Mouse (Mus musculus): ENCODE results near the gene Stn1.
A peak's percentile ranks its signal among the peaks of the same experiment; 100 is the strongest.

Stn1 gene

GRCm38 (mm10) chr19:47473453-47473852 is 63.9 kb downstream of the Stn1 start:
- DNase-seq (ENCODE audit: low read depth, low spot score), result no peak

DNA sequence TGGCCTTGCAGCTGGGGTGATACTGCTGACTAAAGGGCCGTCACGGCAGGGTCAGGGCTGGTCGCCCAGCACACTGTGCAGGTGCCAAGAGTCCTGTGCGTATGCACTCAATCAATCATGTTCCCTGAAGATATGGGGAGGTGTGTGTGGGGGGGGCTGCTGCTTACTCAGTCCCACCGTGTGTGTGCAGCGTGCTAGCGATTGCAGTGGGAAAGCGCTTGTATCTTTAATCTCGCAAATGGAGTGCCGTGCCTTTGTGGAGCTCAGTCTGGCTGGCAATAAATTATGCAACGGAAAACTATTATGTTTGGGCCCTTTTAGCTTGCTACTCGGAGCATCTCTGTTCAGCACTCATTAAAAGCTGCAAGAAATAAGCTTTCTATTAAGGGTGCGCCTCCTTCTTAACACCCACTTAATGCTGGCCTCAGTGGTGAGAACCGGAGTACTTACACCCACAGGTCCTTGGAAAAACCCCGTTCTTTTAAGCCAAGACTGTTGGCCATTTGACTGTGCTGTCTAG is 64.4 kb downstream of the Stn1 start:
- no peak for DNase-seq (ENCODE audit: low read depth, low spot score)

DNA sequence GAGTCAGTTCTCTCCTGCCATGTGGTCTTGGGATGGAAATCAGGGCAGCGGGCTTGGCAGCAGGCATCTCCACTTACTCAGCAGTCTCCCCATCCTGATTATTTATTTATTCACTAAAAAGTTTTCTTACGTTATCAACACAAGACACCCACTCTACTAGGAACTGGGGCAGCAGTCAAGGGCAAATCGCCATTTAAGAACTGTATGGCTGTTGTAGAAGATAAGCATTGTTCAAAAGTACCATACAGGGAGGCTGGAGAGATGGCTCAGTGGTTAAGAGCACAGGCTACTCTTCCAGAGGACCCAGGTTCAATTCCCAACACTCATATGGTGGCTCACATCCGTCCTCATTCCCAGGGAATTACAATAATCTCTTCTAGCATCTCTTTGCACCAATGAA is 65.5 kb downstream of the Stn1 start:
- DNase-seq (ENCODE audit: low read depth, low spot score), result no peak

GRCm38 (mm10) chr19:47468750-47469149 is 68.6 kb downstream of the Stn1 start:
- DNase-seq (ENCODE audit: low read depth, low spot score), result no peak

- no peak for DNase-seq (ENCODE audit: low read depth, low spot score)
Measured at GRCm38 (mm10) chr19:47466775-47467174, 70.5 kb downstream of the Stn1 start.

DNA sequence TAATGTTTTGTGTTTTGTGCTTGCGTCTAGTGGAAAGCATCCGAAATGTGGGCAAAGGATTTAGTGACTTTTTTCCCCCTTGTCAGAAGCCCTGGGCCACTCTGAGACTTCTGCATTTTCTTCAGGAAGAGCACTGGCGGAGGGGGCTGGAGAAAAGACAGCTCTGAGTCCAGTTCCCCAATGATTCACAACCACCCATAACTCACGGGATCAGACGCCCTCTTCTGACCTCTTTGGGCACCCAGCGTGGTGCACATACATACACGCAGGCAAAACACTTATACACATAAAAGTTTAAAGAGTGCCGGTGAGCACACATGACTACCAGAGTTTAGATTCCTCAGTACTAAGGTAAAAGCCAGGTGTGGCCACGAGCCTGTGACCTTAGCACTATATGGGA is 71.8 kb downstream of the Stn1 start:
- no peak for DNase-seq (ENCODE audit: low read depth, low spot score)

DNA sequence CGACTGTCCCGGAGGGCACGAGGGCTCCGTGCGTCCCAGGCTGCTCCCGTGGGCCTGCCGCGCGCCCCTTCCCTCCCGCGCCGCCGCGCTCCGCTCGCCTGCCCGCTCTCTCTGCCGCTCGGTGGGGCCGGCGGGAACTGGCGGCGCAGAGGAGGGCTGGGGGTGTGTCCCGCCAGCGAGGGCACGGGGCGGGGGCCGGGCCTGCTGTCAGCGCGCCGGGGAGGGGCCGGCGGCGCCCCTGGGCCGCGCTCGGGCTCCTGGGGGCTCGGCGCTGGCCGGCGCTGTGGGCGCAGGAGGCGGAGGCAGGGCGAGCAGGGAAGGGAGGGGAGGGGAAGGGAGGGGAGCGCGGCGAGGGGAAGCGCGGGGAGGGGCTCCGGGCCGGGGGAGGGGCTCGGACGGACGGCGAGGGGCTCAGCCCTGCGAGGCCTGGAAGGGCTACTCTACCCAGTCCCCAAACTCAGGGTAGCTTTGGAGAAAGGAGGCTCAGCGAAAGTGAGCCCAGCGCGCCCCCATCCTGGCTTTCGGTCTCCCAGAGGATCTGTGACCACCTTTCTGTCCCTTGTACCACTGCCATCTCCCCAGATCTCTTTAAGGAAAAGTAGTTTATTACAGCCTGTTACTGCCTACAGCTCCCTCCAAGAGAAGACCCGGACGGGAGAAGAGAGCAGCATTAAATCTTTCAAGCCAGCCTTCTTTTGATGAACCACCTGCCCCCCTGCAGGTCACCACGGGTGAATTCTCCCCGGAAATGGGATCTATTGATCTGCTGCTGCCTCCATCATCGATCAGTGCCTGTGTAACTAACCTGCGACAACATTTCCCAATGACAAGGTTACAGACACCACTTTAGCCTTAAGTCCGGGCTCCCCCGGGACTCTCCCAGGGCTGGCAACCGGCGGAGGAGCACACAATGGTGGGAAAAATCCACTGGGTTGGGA is 72.7 kb downstream of the Stn1 start, which contains the start of gene Sh3pxd2a:
Sh3pxd2a (minus strand) TSS at position 98 of the 938 bp plus-strand sequence.
- peak; percentile 86 for DNase-seq (ENCODE audit: low read depth, low spot score)

- peak; percentile 73 for DNase-seq (ENCODE audit: low read depth, low spot score)
Measured at GRCm38 (mm10) chr19:47463636-47464303, 73.5 kb downstream of the Stn1 start.

DNA sequence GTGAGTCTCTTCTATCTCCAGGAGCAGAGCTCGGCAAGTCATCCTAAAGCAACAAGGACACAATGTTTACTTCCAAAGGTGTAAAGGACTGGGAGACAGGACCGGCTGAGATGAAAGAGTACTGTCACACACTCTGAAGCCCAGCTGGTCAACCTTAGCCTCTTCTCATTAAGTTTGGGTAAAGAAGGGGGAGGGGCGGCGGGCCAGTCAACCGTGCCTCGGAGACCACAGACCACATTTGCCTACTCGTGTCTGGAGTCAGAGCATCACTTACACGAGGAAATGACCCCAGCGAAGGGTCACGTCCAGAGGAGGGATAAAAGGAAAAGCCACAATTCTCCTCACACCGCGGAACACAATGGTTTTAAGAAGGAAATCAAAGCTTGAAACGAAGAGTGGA is 74.1 kb downstream of the Stn1 start:
- DNase-seq (ENCODE audit: low read depth, low spot score), result peak; percentile 53

DNA sequence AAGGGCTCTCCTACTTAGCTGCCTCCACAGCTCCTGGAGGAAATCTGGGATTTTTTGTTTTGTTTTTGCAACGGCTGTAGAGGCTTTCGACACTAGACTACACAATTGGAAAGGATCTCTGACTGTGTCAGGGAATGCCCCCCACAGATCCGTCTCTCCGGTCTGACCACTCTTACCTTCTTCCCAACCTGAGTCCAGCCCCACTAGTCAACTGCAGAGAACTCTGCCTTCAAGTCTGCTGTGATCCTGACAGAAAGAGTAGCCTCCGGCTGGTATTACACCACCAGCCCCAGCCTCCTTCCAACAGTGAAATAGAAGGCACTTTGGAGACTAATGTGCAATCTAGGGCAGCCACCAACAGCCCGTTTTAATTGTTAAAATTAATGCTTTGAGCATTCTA is 74.6 kb downstream of the Stn1 start:
- DNase-seq (ENCODE audit: low read depth, low spot score), result no peak

- no peak for DNase-seq (ENCODE audit: low read depth, low spot score)
Measured at GRCm38 (mm10) chr19:47461838-47462237, 75.5 kb downstream of the Stn1 start.

- DNase-seq (ENCODE audit: low read depth, low spot score), result peak; percentile 48
Measured at GRCm38 (mm10) chr19:47461386-47461785, 75.9 kb downstream of the Stn1 start.

GRCm38 (mm10) chr19:47460120-47460960 is 77.0 kb downstream of the Stn1 start:
- DNase-seq (ENCODE audit: low read depth, low spot score), result no peak

GRCm38 (mm10) chr19:47459214-47459613 is 78.1 kb downstream of the Stn1 start:
- DNase-seq (ENCODE audit: low read depth, low spot score), result no peak

DNA sequence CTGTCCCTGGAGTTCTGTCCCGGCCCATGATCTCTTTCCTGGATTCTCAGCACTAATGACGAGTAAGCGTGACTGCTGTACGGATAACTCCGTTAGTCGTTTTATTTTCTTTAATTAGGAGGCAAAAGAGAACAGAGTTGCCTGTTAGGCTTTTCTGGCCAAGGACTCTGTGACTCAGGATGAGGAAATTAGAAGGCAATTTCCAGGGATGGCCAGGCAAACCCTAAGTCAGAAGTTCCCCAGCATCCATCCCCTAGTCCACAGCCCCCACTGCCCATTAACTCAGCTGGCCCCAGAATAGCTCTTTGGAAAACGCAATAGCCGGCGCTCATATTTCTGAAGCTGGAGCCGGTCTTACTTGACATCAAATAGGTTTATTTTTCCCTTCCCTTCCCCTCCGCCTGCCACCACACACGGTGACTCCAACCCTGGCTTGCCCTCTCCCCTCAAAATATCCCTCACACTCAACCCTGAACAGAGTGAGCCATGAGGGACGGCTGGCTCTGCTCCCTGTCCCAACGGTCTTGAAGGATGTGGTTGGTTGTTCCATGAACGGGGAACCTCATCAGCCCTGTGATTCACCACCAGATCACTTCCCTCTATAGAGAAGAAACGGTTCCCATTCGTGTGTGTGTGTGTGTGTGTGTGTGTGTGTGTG is 78.7 kb downstream of the Stn1 start:
- DNase-seq (ENCODE audit: low read depth, low spot score), result no peak

GRCm38 (mm10) chr19:47457711-47458503 is 79.4 kb downstream of the Stn1 start:
- DNase-seq (ENCODE audit: low read depth, low spot score), result no peak

DNA sequence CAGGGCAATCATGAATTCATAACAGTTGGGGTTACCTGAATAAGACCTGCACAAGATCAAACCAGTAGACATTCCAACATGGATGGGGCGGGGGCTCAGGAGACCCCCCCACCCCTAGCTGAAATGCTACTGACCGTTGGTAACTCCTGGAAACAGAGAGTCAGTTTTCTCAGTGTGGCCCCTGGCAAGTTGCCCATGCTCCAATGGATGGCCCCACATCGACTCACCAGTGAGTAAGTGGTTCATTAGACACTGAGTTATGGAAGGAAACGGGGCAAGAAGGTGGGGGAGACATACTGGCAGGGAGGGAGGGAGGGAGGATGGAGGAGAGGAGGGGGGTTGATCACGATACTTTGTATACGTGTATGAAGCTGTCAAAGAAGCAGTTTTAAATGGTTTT is 81.3 kb downstream of the Stn1 start:
- DNase-seq (ENCODE audit: low read depth, low spot score), result no peak

DNA sequence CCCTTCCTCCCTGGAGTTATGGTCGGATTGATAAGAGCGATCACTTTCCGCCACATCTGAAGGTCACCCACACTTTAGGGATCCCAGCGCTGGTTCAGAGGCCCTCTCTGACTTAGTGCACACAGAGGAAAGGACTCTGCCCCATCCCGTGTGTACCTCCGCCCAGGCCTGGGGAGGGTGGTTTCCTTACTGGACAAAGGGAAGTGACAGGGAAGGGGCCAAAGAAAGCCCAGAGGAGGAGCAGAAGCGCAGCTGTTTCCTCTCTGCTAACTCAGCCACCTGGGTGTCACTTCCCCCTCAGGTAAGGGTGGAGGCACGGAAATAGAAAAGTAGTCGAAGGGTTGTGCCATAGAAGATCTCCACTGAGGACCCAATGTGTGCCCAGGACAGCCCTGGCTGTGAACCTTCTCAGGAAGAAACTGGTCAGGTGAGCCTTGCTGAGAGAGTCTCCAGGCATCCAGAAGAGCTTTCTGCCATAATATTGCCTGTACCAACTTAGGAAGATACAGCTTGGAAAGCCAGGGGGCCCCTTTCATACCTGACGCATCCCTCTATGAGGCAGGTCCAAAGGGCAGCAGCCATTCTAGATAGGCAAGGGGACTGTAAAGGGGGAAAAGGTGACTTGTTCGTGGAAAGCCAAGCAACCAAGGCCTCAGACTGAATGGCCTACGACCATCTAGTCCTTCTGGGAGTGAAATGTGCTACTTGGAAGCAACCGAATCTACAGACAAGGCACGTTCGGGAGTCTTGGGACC is 82.1 kb downstream of the Stn1 start:
- no peak for DNase-seq (ENCODE audit: low read depth, low spot score)

DNA sequence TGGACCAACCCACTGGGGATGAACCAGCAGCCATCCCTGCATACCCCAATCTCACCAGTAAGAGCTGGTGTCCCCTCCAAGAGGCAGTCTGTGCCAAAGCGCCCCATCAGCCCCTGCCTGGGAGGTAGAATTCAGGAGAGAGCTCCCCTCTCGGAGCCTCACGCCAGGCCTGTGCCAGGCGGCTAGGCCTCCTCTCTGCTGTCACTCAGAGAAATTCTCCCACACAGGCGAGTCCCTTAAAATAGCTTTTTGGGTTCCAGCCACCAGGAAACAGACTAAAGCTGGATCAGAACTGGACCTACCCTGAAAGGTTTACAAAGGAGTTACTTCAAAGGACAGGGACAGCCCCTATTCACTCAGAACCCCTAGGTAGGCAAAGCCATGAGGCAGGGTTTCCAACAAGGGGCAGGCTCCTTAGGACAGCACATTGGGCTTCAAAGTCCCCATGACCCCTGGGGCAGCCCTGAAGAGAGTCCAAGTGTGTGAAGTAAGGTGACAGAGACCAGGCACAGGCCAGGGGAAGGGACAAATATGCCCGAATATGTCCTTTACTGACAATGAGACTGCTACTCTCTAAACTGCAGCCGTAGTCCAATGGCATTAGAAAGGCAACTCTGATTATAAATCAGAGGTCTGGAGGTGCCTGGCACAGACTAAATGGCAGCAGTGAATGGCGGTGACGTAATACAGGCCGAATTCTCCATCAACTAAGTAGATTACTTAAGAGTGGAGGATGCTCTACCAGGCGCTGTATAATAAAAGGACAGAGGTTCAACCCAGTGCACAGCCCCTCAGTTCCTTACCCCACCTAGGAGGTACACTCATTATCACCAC is 82.9 kb downstream of the Stn1 start:
- no peak for DNase-seq (ENCODE audit: low read depth, low spot score)

Measured in mesoderm, embryonic 11.5 days (tissue).